Mouse (Mus musculus) cerebellum, postnatal 14 days (tissue): ENCODE measurements at regions not wholly inside any gene's neighbourhood (a gene's known extent, or its start where the extent isn't known, plus 50 kb on each side); places are given as distances from the start of the nearest gene placed in this dataset.
A peak's percentile ranks its signal among the peaks of the same experiment; 100 is the strongest.

Source experiments
- DNase-seq, 2 experiments: peaks; one replicate each; pipeline ENCODE4 v3.0.0; 2021; ENCODE audit warnings: mixed read lengths in 2 of 2

DNA sequence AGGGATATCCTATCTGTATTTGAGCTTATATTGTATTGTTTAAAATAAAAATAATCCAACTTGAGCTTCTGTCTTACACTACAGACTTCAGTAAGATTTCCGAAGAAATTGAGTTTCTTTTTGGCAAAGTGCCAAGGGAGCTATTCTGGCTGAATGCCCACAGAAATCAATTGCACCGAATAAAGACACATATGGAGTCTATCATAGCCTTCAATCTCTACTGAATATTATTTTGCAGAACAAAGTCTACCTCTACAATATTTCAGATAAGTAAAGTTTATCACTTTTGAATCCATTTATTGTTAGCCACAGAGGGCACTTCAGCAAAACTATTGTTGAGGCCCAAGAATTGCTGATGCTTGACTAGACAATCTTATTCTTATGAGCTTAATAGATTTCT is 1742.3 kb upstream of the Gm38303 start:
- peak; percentile 0 to 2 for DNase-seq
